Mouse (Mus musculus) heart, postnatal 0 days (tissue): ENCODE results near the gene Tmub2.

Experiments used
- CTCF ChIP-seq: IDR thresholded peaks from 2 replicates; pipeline ENCODE4 v1.5.1; 2016; ENCODE audit warnings: antibody characterized with exemption, control low read depth, low read depth
- EP300 ChIP-seq: IDR thresholded peaks from 2 replicates; pipeline ENCODE4 v1.6.1; 2016; ENCODE audit warnings: antibody characterized with exemption, low read depth

DNA sequence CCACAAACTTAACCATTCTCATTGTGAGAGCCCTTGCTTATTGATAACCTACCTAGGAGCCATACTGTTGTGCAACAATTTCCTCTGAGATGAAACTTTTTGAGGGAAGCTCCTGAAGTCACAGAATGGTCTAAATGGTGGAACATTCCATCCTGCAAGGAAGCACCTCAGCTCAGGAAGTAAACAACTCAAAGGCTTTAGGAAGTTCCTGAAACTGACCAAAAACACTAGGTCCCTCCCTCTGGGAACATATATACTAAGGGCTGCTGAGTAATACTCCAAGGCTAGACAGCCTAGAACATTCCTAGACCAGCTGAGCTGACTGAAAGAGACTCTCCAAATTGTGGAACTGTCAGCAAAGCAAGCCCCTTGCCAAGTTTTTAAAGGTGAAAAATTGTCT lies 48.3 kb downstream of the Tmub2 start:
- no peak for TF ChIP-seq CTCF
- no peak for TF ChIP-seq EP300
